Mouse (Mus musculus): ENCODE results near the gene Tagln.

GRCm38 (mm10) chr9:45929285-45929684 is 6.6 kb downstream of the Tagln start:
- TF ChIP-seq POLR2A (IDR thresholded peaks at IDR 0.05; ENCODE audit: low read depth, low read length) (no peak), CTCF (IDR thresholded peaks at IDR 0.05; ENCODE audit: extremely low read depth, insufficient read depth, insufficient read length, insufficient replicate concordance) (no peak)

Measured in spleen, adult 2 months (tissue).